Mouse (Mus musculus) midbrain, embryonic 10.5 days (tissue): ENCODE results near the gene H2afy2. TPM values are rescaled to one million over a fixed set of nuclear protein-coding genes. Genes with fewer than 3 reads are reported as not detected.

Experiments used
- DNase-seq: peaks from one replicate; pipeline ENCODE4 v3.0.0-alpha.2; 2017; ENCODE audit warnings: low spot score
- H3K27ac ChIP-seq: fragments of 300-500 bp; sonication (generic); replicated peaks from 2 replicates; pipeline ENCODE4 v1.5.1; 2016; ENCODE audit warnings: mild to moderate bottlenecking
- H3K27me3 ChIP-seq: fragments of 300-500 bp; sonication (generic); 2 replicates; pipeline ENCODE4 v1.6.1; 2016; ENCODE audit warnings: low read depth, mild to moderate bottlenecking; ENCODE audit not compliant: poor library complexity, severe bottlenecking
- H3K36me3 ChIP-seq: fragments of 300-500 bp; sonication (generic); 2 replicates; pipeline ENCODE4 v1.6.1; 2016; ENCODE audit warnings: mild to moderate bottlenecking, moderate library complexity
- H3K4me1 ChIP-seq: fragments of 300-500 bp; sonication (generic); 2 replicates; pipeline ENCODE4 v1.6.1; 2016
- H3K4me3 ChIP-seq: fragments of 300-500 bp; sonication (generic); 2 replicates; pipeline ENCODE4 v1.5.1; 2016; ENCODE audit warnings: mild to moderate bottlenecking, moderate library complexity
- H3K9me3 ChIP-seq: fragments of 300-500 bp; sonication (generic); replicated peaks from 2 replicates; pipeline ENCODE4 v1.6.1; 2016; ENCODE audit warnings: mild to moderate bottlenecking
- WGBS: fragments of 180-500 bp; shearing (Covaris S2); methylation state at CpG from one replicate; pipeline ENCODE4 v1.1.7; 2016; 5-methylcytosine and 5-hydroxymethylcytosine counted together
- polyA plus RNA-seq: library from polyadenylated mRNA; unstranded; fragments of >200 nt; fragmentation: Nextera tagmentation; extraction: Ambion mirVana; gene quantifications from 2 replicates; pipeline ENCODE4 v1.2.1, GENCODE M21; 2016

Gene H2afy2
- polyA plus RNA-seq, 1 experiment from 2014 or later = 309 TPM

- H3K9me3 ChIP-seq = no peaks in the 10 kb centered on the region
- peaks cover 53% of the 10 kb centered on the region for H3K36me3 ChIP-seq
- no peak overlapping the region for H3K27ac ChIP-seq
- H3K4me1 ChIP-seq = peaks cover 32% of the 10 kb centered on the region
- no peaks in the 10 kb centered on the region for H3K27me3 ChIP-seq
- DNase-seq = no peak
- H3K4me3 ChIP-seq = no peak overlapping the region
- 60% methylated on average over 6 of the region's 6 CpGs for WGBS
Observed at GRCm38 (mm10) chr10:61766806-61767205, 17.1 kb downstream of the H2afy2 start.

- peaks cover 45% of the 10 kb centered on the region for H3K36me3 ChIP-seq
- DNase-seq = peak; percentile 61
- H3K4me3 ChIP-seq = no peak overlapping the region
- peaks cover 32% of the 10 kb centered on the region for H3K4me1 ChIP-seq
- H3K27ac ChIP-seq = no peak overlapping the region
- H3K27me3 ChIP-seq = no peaks in the 10 kb centered on the region
- no peaks in the 10 kb centered on the region for H3K9me3 ChIP-seq
- WGBS = 32% methylated on average over 5 of the region's 5 CpGs
Observed at GRCm38 (mm10) chr10:61765558-61765957, 18.4 kb downstream of the H2afy2 start.

GRCm38 (mm10) chr10:61764689-61765088 is 19.3 kb downstream of the H2afy2 start:
- H3K36me3 ChIP-seq = peaks cover 36% of the 10 kb centered on the region
- DNase-seq = no peak
- peaks cover 32% of the 10 kb centered on the region for H3K4me1 ChIP-seq
- WGBS = 84% methylated on average over 8 of the region's 8 CpGs
- no peaks in the 10 kb centered on the region for H3K27me3 ChIP-seq
- no peak overlapping the region for H3K4me3 ChIP-seq
- no peaks in the 10 kb centered on the region for H3K9me3 ChIP-seq
- no peak overlapping the region for H3K27ac ChIP-seq

- WGBS = 70% methylated on average over 6 of the region's 6 CpGs
- Histone ChIP-seq H3K27me3 (no peaks in the 10 kb centered on the region), H3K36me3 (peaks cover 50% of the 10 kb centered on the region), H3K9me3 (no peaks in the 10 kb centered on the region), H3K4me1 (peaks cover 5% of the 10 kb centered on the region), H3K4me3 (no peak overlapping the region), H3K27ac (no peak overlapping the region)
- DNase-seq = no peak
Observed at GRCm38 (mm10) chr10:61759869-61760268, 24.1 kb downstream of the H2afy2 start.

DNA sequence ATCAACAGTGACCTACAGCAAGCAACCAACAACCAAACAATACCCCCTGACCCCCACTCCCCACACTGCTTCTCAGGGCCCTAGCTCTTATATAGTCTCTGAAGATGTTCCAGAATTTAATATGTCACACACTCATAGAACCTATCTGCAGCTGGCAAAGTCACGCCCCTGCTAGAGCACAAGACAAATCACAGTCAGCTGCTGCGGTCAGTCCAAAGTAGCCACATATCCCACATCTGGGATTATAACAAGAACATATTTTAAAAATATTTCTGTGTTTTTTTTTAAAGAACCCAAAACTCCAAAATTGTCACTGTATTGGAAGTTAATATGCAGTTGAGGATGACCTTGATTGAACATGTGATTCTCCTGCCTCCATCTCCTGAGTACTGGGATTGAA is 25.0 kb downstream of the H2afy2 start:
- no peak for DNase-seq
- Histone ChIP-seq H3K36me3 (peaks cover 51% of the 10 kb centered on the region), H3K27ac (no peak overlapping the region), H3K9me3 (no peaks in the 10 kb centered on the region), H3K27me3 (no peaks in the 10 kb centered on the region), H3K4me3 (no peak overlapping the region), H3K4me1 (no peaks in the 10 kb centered on the region)
- 93% methylated on average over 2 of the region's 2 CpGs for WGBS

GRCm38 (mm10) chr10:61757022-61757421 is 26.9 kb downstream of the H2afy2 start:
- H3K36me3 ChIP-seq = peaks cover 65% of the 10 kb centered on the region
- H3K27ac ChIP-seq = no peak overlapping the region
- 95% methylated on average over 14 of the region's 14 CpGs for WGBS
- no peak overlapping the region for H3K4me3 ChIP-seq
- no peaks in the 10 kb centered on the region for H3K9me3 ChIP-seq
- H3K4me1 ChIP-seq = no peaks in the 10 kb centered on the region
- no peaks in the 10 kb centered on the region for H3K27me3 ChIP-seq
- no peak for DNase-seq

DNA sequence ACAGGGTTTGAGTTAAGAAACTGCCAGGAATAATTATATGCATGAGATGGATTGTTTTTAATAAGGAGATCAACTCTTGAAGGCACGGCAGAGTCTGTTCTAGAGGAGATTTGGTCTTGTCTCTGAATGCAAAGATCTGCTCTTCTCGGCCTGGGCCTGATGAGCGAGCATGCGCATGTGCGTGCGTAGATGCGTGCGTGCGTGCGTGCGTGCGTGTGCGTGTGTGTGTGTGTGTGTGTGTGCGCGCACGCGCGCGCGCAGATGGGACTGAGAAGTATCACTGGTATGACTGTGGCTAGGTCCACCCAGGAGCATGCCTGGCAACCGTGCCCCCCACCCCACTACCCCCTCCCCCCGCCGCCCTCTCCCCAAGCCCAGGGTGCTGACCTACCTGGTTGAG is 30.9 kb downstream of the H2afy2 start:
- no peaks in the 10 kb centered on the region for H3K9me3 ChIP-seq
- no peak overlapping the region for H3K27ac ChIP-seq
- no peaks in the 10 kb centered on the region for H3K27me3 ChIP-seq
- WGBS = 97% methylated on average over 23 of the region's 23 CpGs
- no peaks in the 10 kb centered on the region for H3K4me1 ChIP-seq
- peaks cover 99% of the 10 kb centered on the region for H3K36me3 ChIP-seq
- no peak overlapping the region for H3K4me3 ChIP-seq
- no peak for DNase-seq

- Histone ChIP-seq H3K4me1 (no peaks in the 10 kb centered on the region), H3K36me3 (peaks cover 99% of the 10 kb centered on the region), H3K4me3 (no peak overlapping the region), H3K27ac (no peak overlapping the region), H3K9me3 (no peaks in the 10 kb centered on the region), H3K27me3 (no peaks in the 10 kb centered on the region)
- no peak for DNase-seq
- WGBS = 89% methylated on average over 20 of the region's 20 CpGs
Observed at GRCm38 (mm10) chr10:61751534-61752219, 32.3 kb downstream of the H2afy2 start.

DNA sequence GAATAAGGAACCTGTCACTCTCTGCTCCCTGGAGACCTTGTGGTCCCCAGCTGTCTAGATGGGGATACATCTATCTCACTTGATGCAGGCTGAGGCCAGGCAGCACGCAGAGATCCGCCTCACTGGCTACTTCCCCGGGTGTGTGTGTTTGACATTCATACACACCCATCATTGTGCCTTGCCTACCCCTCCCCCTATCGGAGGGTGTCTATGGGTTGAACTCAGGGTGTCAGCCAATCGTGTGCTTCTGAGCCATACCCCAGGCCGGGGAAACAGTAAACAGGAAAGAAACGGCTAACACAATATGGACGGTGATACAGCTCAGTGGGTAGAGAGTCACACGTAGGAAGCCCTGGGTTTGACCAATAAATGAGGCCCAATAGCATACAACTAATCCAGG is 33.9 kb downstream of the H2afy2 start:
- no peak for DNase-seq
- Histone ChIP-seq H3K4me3 (no peak overlapping the region), H3K4me1 (no peaks in the 10 kb centered on the region), H3K36me3 (peaks cover 99% of the 10 kb centered on the region), H3K9me3 (peaks cover 5% of the 10 kb centered on the region; the same call in 1 of the 2 replicates), H3K27me3 (no peaks in the 10 kb centered on the region), H3K27ac (no peak overlapping the region)
- whole genome bisulfite sequencing = 90% methylated on average over 9 of the region's 9 CpGs

DNA sequence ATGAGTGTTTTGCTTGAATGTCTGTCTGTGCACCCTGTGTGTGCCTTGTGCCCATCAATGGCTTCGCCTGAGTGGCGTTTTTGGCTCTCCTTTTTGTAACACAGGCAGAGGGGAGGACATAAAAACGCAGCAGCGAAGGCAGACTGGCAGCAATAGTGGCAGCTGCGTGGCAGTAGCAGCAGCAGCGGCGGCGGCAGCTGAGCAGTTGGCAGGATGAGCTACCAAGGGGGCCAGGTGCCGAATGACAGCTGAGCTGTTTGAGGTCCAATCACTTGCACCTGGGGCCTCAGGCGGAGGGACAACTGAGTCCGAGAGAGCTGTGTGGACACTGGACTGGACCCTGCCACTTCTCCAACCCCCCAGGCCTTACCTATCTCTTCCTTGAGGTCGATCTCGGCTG is 36.6 kb downstream of the H2afy2 start:
- H3K4me3 ChIP-seq = no peak overlapping the region
- H3K27ac ChIP-seq = no peak overlapping the region
- no peak for DNase-seq
- H3K4me1 ChIP-seq = no peaks in the 10 kb centered on the region
- H3K36me3 ChIP-seq = peaks cover 99% of the 10 kb centered on the region
- H3K9me3 ChIP-seq = peaks cover 8% of the 10 kb centered on the region; the same call in 1 of the 2 replicates
- WGBS = 96% methylated on average over 13 of the region's 13 CpGs
- H3K27me3 ChIP-seq = no peaks in the 10 kb centered on the region

DNA sequence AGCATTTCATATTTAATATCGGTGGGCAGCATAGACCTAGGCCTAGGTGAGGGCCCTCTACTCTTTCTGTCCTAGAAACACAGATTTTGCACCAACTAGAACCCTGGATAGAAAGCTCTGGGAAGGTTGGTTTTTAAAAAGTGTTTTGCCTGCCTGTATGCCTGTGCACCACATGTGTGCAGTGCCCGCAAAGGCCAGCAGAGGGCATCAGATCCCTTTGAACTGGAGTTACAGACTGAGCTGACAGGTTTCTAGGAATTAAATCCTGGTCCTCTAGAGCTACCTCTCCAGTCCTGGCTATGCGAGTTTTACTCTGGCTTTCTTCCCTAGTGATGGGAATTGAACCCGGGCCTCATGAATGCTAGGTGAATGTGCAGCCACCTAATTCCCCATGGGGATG is 38.8 kb downstream of the H2afy2 start:
- Histone ChIP-seq H3K4me3 (no peak overlapping the region), H3K27me3 (no peaks in the 10 kb centered on the region), H3K9me3 (peaks cover 8% of the 10 kb centered on the region; the same call in 1 of the 2 replicates), H3K27ac (no peak overlapping the region), H3K4me1 (no peaks in the 10 kb centered on the region), H3K36me3 (peaks cover 99% of the 10 kb centered on the region)
- DNase-seq = peak; percentile 30
- 93% methylated on average over 4 of the region's 4 CpGs for WGBS

DNA sequence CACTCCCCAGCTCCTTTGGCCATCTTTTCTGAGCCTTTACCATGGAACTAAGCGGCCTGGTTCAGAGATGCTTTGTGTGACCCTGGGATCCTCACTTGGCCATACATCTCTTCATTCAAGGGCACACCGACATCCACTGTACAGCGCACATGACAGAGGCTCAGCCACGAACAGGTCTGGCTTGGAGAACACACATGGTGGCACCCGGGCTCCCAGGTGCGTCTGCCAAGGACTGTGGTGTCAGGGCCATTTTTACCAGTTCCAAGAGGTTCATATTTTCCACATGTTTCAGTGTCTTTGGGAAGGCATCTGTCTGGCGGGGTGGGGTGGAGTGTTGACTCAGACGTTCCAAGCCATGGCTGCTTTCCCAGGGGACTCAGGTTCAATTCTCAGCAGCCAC is 41.6 kb downstream of the H2afy2 start:
- H3K4me3 ChIP-seq = no peak overlapping the region
- DNase-seq = no peak
- peaks cover 8% of the 10 kb centered on the region; the same call in 1 of the 2 replicates for H3K9me3 ChIP-seq
- no peaks in the 10 kb centered on the region for H3K4me1 ChIP-seq
- no peak overlapping the region for H3K27ac ChIP-seq
- H3K36me3 ChIP-seq = peaks cover 100% of the 10 kb centered on the region
- no peaks in the 10 kb centered on the region for H3K27me3 ChIP-seq
- 93% methylated on average over 8 of the region's 8 CpGs for WGBS

GRCm38 (mm10) chr10:61741873-61742272 is 42.1 kb downstream of the H2afy2 start:
- no peak for DNase-seq
- 84% methylated on average over 4 of the region's 4 CpGs for WGBS
- H3K36me3 ChIP-seq = peaks cover 98% of the 10 kb centered on the region
- H3K9me3 ChIP-seq = peaks cover 8% of the 10 kb centered on the region; the same call in 1 of the 2 replicates
- no peak overlapping the region for H3K4me3 ChIP-seq
- H3K4me1 ChIP-seq = no peaks in the 10 kb centered on the region
- H3K27me3 ChIP-seq = no peaks in the 10 kb centered on the region
- no peak overlapping the region for H3K27ac ChIP-seq
